Mouse (Mus musculus) CH12.LX (cell line): ENCODE measurements around the gene Tmem110. TPM values are rescaled to one million over a fixed set of nuclear protein-coding genes. Genes with fewer than 3 reads are reported as not detected.

Experiments used
- DNase-seq: peaks from one replicate; pipeline ENCODE4 v3.0.0-alpha.2; 2013; ENCODE audit errors: extremely low read depth
- H3K27ac ChIP-seq: 2 replicates; pipeline ENCODE4 v1.5.1; 2012; ENCODE audit warnings: low read depth, mild to moderate bottlenecking, control low read depth, moderate library complexity; ENCODE audit not compliant: insufficient read depth
- H3K27me3 ChIP-seq: replicated peaks from 2 replicates; pipeline ENCODE3; 2012; ENCODE audit warnings: inconsistent platforms
- H3K36me3 ChIP-seq, 2 experiments: replicated peaks in 1 of 2; 2 replicates each; pipeline versions ENCODE3 to v1.6.1; 2012; ENCODE audit warnings: inconsistent platforms in 1 of 2, low read length in 1 of 2, mild to moderate bottlenecking in 1 of 2, mixed read lengths in 1 of 2, moderate library complexity in 1 of 2; ENCODE audit not compliant: control insufficient read depth in 1 of 2, insufficient read depth in 1 of 2
- H3K4me1 ChIP-seq, 2 experiments: 2 replicates each; pipeline ENCODE4 v1.6.1; 2012; ENCODE audit warnings: inconsistent platforms in 1 of 2, moderate library complexity in 1 of 2; ENCODE audit not compliant: insufficient read depth in 2 of 2, control insufficient read depth in 1 of 2
- H3K4me2 ChIP-seq: 2 replicates; pipeline ENCODE4 v1.6.1; 2012; ENCODE audit warnings: low read depth, mild to moderate bottlenecking, control low read depth; ENCODE audit not compliant: poor library complexity, insufficient read depth, severe bottlenecking
- H3K4me3 ChIP-seq, 3 experiments: fragments of 150-350 bp in 1 of 3; sonication (generic) in 1 of 3; replicated peaks in 1 of 3; 2 replicates each; pipeline versions ENCODE3 to v1.5.1; 2011 to 2012; ENCODE audit warnings: low read depth in 2 of 3, low read length in 2 of 3, mild to moderate bottlenecking in 2 of 3, moderate library complexity in 2 of 3, control low read depth in 1 of 3, improper control_type of control experiment in 1 of 3, inconsistent platforms in 1 of 3, mixed read lengths in 1 of 3; ENCODE audit not compliant: poor library complexity in 1 of 3
- H3K79me2 ChIP-seq: replicated peaks from 2 replicates; pipeline ENCODE4 v1.6.1; 2012; ENCODE audit warnings: mild to moderate bottlenecking, moderate library complexity; ENCODE audit not compliant: control insufficient read depth, poor library complexity, insufficient read depth, severe bottlenecking; ENCODE audit errors: extremely low read depth
- H3K9ac ChIP-seq: 2 replicates; pipeline ENCODE4 v1.6.1; 2012; ENCODE audit warnings: low read depth, mild to moderate bottlenecking, control low read depth, moderate library complexity; ENCODE audit not compliant: insufficient read depth
- H3K9me3 ChIP-seq: replicated peaks from 2 replicates; pipeline ENCODE3; 2012; ENCODE audit warnings: low read length, inconsistent platforms, mixed read lengths
- BHLHE40 ChIP-seq: IDR thresholded peaks from 2 replicates; pipeline ENCODE4 v1.6.1; 2011; ENCODE audit warnings: mild to moderate bottlenecking, low read depth, low read length, improper control_type of control experiment
- CHD1 ChIP-seq: IDR thresholded peaks from 2 replicates; pipeline ENCODE4 v1.6.1; 2012; ENCODE audit warnings: low read depth, low read length, improper control_type of control experiment, inconsistent platforms
- ELF1 ChIP-seq: IDR thresholded peaks from 2 replicates; pipeline ENCODE4 v1.6.1; 2014; ENCODE audit warnings: low read depth, mild to moderate bottlenecking, inconsistent platforms, low read length, improper control_type of control experiment
- EP300 ChIP-seq: IDR thresholded peaks from 2 replicates; pipeline ENCODE4 v1.6.1; 2011; ENCODE audit warnings: low read length, improper control_type of control experiment
- ETS1 ChIP-seq: conservative IDR thresholded peaks from 2 replicates; pipeline ENCODE4 v1.6.1; 2012; ENCODE audit warnings: low read depth, mild to moderate bottlenecking, inconsistent platforms, low read length, improper control_type of control experiment, moderate library complexity
- HCFC1 ChIP-seq: IDR thresholded peaks from 2 replicates; pipeline ENCODE4 v1.6.1; 2012; ENCODE audit warnings: low read depth, mild to moderate bottlenecking, inconsistent platforms, low read length, improper control_type of control experiment
- KAT2A ChIP-seq: IDR thresholded peaks from 2 replicates; pipeline ENCODE4 v1.6.1; 2012; ENCODE audit warnings: low read length, improper control_type of control experiment, inconsistent platforms; ENCODE audit not compliant: insufficient replicate concordance
- MEF2A ChIP-seq: IDR thresholded peaks from 2 replicates; pipeline ENCODE4 v1.6.1; 2014; ENCODE audit warnings: low read depth, mild to moderate bottlenecking, inconsistent platforms, low read length, improper control_type of control experiment, borderline replicate concordance
- MXI1 ChIP-seq: IDR thresholded peaks from 2 replicates; pipeline ENCODE4 v1.6.1; 2011; ENCODE audit warnings: mild to moderate bottlenecking, low read depth, low read length, improper control_type of control experiment
- NRF1 ChIP-seq: IDR thresholded peaks from 2 replicates; pipeline ENCODE4 v1.6.1; 2014; ENCODE audit warnings: low read depth, mild to moderate bottlenecking, inconsistent platforms, low read length, improper control_type of control experiment, moderate library complexity
- POLR2AphosphoS2 ChIP-seq: IDR thresholded peaks from 2 replicates; pipeline ENCODE4 v1.6.1; 2011; ENCODE audit warnings: low read depth, low read length, improper control_type of control experiment
- RAD21 ChIP-seq: IDR thresholded peaks from 2 replicates; pipeline ENCODE4 v1.6.1; 2011; ENCODE audit warnings: low read depth, mild to moderate bottlenecking, low read length, improper control_type of control experiment, moderate library complexity
- SIN3A ChIP-seq: IDR thresholded peaks from 2 replicates; pipeline ENCODE4 v1.6.1; 2012; ENCODE audit warnings: low read length, improper control_type of control experiment, inconsistent platforms
- TBP ChIP-seq: conservative IDR thresholded peaks from 2 replicates; pipeline ENCODE4 v1.6.1; 2011; ENCODE audit warnings: low read depth, low read length, improper control_type of control experiment
- UBTF ChIP-seq: IDR thresholded peaks from 2 replicates; pipeline ENCODE4 v1.6.1; 2012; ENCODE audit warnings: low read depth, mild to moderate bottlenecking, inconsistent platforms, low read length, improper control_type of control experiment, moderate library complexity
- ZC3H11A ChIP-seq: IDR thresholded peaks from 2 replicates; pipeline ENCODE4 v1.6.1; 2012; ENCODE audit warnings: low read depth, mild to moderate bottlenecking, inconsistent platforms, low read length, improper control_type of control experiment
- ZKSCAN1 ChIP-seq: IDR thresholded peaks from 2 replicates; pipeline ENCODE4 v1.6.1; 2012; ENCODE audit warnings: low read depth, inconsistent platforms, low read length, improper control_type of control experiment, borderline replicate concordance
- ZNF384 ChIP-seq: IDR thresholded peaks from 2 replicates; pipeline ENCODE4 v1.6.1; 2012; ENCODE audit warnings: low read depth, low read length, improper control_type of control experiment, inconsistent platforms
- dilution Hi-C: fragments of 300-500 bp; cut with MboI; formaldehyde crosslinking; loops from 2 replicates; pipeline ENCODE4 v1.14.3; 2020; ENCODE audit warnings: low sequenced_read_pairs; ENCODE audit not compliant: extremely low pct_unique_long_range_greater_than_20kb, extremely low pct_ligation_motif_present
- in situ Hi-C: fragments of 300-500 bp; cut with MboI; formaldehyde crosslinking; loops from 3 replicates; pipeline ENCODE4 v1.14.3; 2019; ENCODE audit warnings: low sequenced_read_pairs, low pct_ligation_motif_present, low pct_unique_long_range_greater_than_20kb, mixed read lengths
- polyA plus RNA-seq: library from polyadenylated mRNA; unstranded; fragments of >175 nt; gene quantifications from 2 replicates; pipeline ENCODE4 v1.2.1, GENCODE M21; 2012; ENCODE audit warnings: low read depth; ENCODE audit not compliant: insufficient read length
- total RNA-seq, 2 experiments: library from RNA; depleted of rRNA; stranded (reverse); fragments of 300-350 nt in 1 of 2; fragments of >200 nt in 1 of 2; gene quantifications; 2 replicates each; pipeline ENCODE4 v1.2.3; 2012 to 2014

The Tmem110 gene
- total and polyA plus RNA-seq, 3 experiments: 10.3 to 26.2 (median 19.4) TPM

DNA sequence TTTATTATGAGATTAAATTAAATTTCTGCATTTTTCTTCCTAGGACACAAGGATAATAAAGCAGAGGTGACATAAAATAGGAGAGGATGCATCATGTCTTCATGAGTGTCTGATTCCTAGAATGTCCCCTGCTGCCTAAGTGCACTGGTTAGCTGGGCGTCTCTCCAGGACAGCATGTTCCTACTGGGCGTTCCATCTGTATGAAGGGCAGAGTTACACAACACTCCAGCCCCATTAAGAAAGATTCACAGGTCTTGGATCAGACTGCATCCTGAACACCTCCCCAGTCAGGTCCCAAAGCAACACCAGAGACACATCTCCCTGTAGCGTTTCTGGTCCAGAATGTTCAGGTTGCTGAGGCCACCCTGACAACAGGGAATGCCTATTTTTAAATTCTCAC is 29.9 kb downstream of the Tmem110 start:
- in situ Hi-C loops: loop anchor here (10.0 kb wide), 1 partner anchor 271 kb away; no protein-coding TSS in a partner anchor
- H3K4me3 ChIP-seq: no peak overlapping the region
- peaks cover 0 to 50% of the 10 kb centered on the region in 2 experiments for H3K36me3 ChIP-seq
- H3K4me1 ChIP-seq: peaks cover 0 to 9% of the 10 kb centered on the region in 2 experiments; a peak in 1 of 4 replicates
- no peak for DNase-seq
- H3K9ac ChIP-seq: no peak overlapping the region
- no peak overlapping the region for H3K4me2 ChIP-seq
- TF ChIP-seq ZC3H11A: no peak
- TF ChIP-seq HCFC1: no peak
- TF ChIP-seq EP300: no peak
- TF ChIP-seq TBP: no peak
- TF ChIP-seq ZKSCAN1: no peak
- TF ChIP-seq UBTF: no peak
- no peak for TF ChIP-seq NRF1
- TF ChIP-seq KAT2A: no peak
- no peak for TF ChIP-seq SIN3A
- no peak for TF ChIP-seq POLR2AphosphoS2
- TF ChIP-seq ELF1: no peak
- no peak for TF ChIP-seq ZNF384
- TF ChIP-seq, all 38 proteins: peak for 0
- Histone ChIP-seq H3K27ac (no peak overlapping the region), H3K9me3 (no peaks in the 10 kb centered on the region), H3K79me2 (no peaks in the 10 kb centered on the region), H3K27me3 (no peaks in the 10 kb centered on the region)
- dilution Hi-C loops: no loop called here

DNA sequence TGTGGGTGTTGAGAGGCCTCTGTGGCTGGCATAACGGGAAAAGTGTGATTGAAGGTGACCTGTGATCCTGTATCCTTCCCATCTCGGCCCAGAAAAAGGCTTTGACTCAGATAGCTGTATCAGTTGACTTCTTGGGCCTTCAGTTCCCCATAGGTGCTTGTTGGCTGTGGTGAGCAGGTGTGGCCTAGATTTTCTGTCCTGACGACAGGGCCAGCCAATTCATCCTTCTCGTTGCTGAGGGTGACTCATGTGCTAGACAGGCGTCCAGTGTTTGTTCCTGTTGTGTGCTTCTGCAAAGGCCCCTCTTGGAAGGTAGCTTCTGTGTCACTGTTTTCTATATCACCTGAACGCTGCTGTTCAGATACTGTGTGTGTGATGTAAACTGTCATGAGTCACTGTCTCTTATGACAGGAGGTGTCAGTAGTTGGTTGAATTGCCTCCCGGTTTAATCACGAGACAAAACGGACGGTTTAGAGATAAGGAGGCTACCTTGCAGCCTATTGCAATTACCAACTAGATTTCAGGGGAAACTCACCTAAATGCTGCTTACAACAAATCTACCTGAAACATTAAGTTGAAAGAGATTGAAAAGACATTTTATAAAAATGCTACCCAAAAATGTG is 31.6 kb downstream of the Tmem110 start:
- peaks cover 0 to 9% of the 10 kb centered on the region in 2 experiments; a peak in 1 of 4 replicates for H3K4me1 ChIP-seq
- no peak overlapping the region for H3K4me3 ChIP-seq
- no peak overlapping the region for H3K9ac ChIP-seq
- in situ Hi-C loops (loop anchor here (10.0 kb wide), 1 partner anchor 272 kb away; no protein-coding TSS in a partner anchor), dilution Hi-C loops (no loop called here)
- no peak overlapping the region for H3K4me2 ChIP-seq
- no peaks in the 10 kb centered on the region for H3K79me2 ChIP-seq
- no peak for DNase-seq
- no peaks in the 10 kb centered on the region for H3K9me3 ChIP-seq
- peaks cover 0 to 46% of the 10 kb centered on the region in 2 experiments for H3K36me3 ChIP-seq
- no peak overlapping the region for H3K27ac ChIP-seq
- TF ChIP-seq MXI1: no peak
- TF ChIP-seq RAD21: no peak
- no peak for TF ChIP-seq NRF1
- TF ChIP-seq BHLHE40: no peak
- no peak for TF ChIP-seq ETS1
- no peak for TF ChIP-seq CHD1
- no peak for TF ChIP-seq HCFC1
- no peak for TF ChIP-seq MEF2A
- no peaks in the 10 kb centered on the region for H3K27me3 ChIP-seq
